Mouse (Mus musculus): Measurements from ENCODE around the gene Dbf4. TPM values are rescaled to one million over a fixed set of nuclear protein-coding genes. Genes with fewer than 3 reads are reported as not detected.

The Dbf4 gene
- total RNA-seq (2012; rRNA removed) (50.0 and 59.8 TPM in 2 replicates), total RNA-seq (2014; rRNA removed) (119 and 143 TPM in 2 replicates), polyA plus RNA-seq (2012; ENCODE audit: insufficient read length, low read depth) (96.6 and 103 TPM in 2 replicates)

- no peak for TF ChIP-seq JUN (IDR thresholded peaks at IDR 0.05; ENCODE audit: insufficient read depth, low read depth, low read length)
- TF ChIP-seq POLR2A (IDR thresholded peaks at IDR 0.05; ENCODE audit: low read depth, low read length) = peak; percentile 87
- TF ChIP-seq ELF1 (IDR thresholded peaks at IDR 0.05; ENCODE audit: low read depth, low read length) = peak; percentile 82
- no peak; the same call in 1 of the 2 replicates for TF ChIP-seq MAZ (IDR thresholded peaks at IDR 0.05; ENCODE audit: low read depth, low read length)
- TF ChIP-seq RCOR1 (conservative IDR thresholded peaks at IDR 0.05; ENCODE audit: low read depth, low read length) = no peak
- TF ChIP-seq UBTF (IDR thresholded peaks at IDR 0.05; ENCODE audit: low read depth, low read length) = peak; percentile 89
- TF ChIP-seq ZNF384 (IDR thresholded peaks at IDR 0.05; ENCODE audit: low read depth, low read length) = no peak
- 0 out of 2 replicates have a peak, but pooled peaks have one; percentile 38 for TF ChIP-seq MYC (IDR thresholded peaks at IDR 0.05; ENCODE audit: low read depth, low read length)
- no peak for TF ChIP-seq E2F4 (IDR thresholded peaks at IDR 0.05; ENCODE audit: insufficient replicate concordance, low read depth, low read length)
- TF ChIP-seq CHD1 (IDR thresholded peaks at IDR 0.05; ENCODE audit: low read depth, low read length) = no peak
- TF ChIP-seq USF2 (conservative IDR thresholded peaks at IDR 0.05; ENCODE audit: low read depth, low read length) = no peak
- TF ChIP-seq ZC3H11A (IDR thresholded peaks at IDR 0.05; ENCODE audit: low read depth, low read length) = no peak
- TF ChIP-seq TBP (conservative IDR thresholded peaks at IDR 0.05; ENCODE audit: low read depth, low read length) = no peak
- TF ChIP-seq TCF12 (IDR thresholded peaks at IDR 0.05; ENCODE audit: low read depth, low read length) = peak; percentile 66; the same call in 1 of the 2 replicates
- TF ChIP-seq RAD21 (IDR thresholded peaks at IDR 0.05; ENCODE audit: low read depth, low read length) = no peak
- TF ChIP-seq ETS1 (conservative IDR thresholded peaks at IDR 0.05; ENCODE audit: low read depth, low read length) = no peak
- no peak for TF ChIP-seq CTCF (conservative IDR thresholded peaks at IDR 0.05 in 1 of 2, IDR thresholded peaks at IDR 0.05 in 1 of 2; ENCODE audit: low read depth in 2 of 2, low read length in 2 of 2)
- peak; percentile 95 for TF ChIP-seq BHLHE40 (IDR thresholded peaks at IDR 0.05; ENCODE audit: low read depth, low read length)
- 0 out of 2 replicates have a peak, but pooled peaks have one; percentile 9 for TF ChIP-seq KAT2A (IDR thresholded peaks at IDR 0.05; ENCODE audit: insufficient replicate concordance, low read length)
- peak; percentile 69; the same call in 1 of the 2 replicates for TF ChIP-seq IRF4 (IDR thresholded peaks at IDR 0.05; ENCODE audit: low read depth, low read length)
- TF ChIP-seq USF1 (IDR thresholded peaks at IDR 0.05; ENCODE audit: low read depth, low read length) = peak; percentile 69
- TF ChIP-seq ZKSCAN1 (IDR thresholded peaks at IDR 0.05; ENCODE audit: borderline replicate concordance, low read depth, low read length) = no peak
- TF ChIP-seq GABPA (IDR thresholded peaks at IDR 0.05; ENCODE audit: insufficient replicate concordance, low read depth, low read length) = no peak
- peak; percentile 70 for TF ChIP-seq MXI1 (IDR thresholded peaks at IDR 0.05; ENCODE audit: low read depth, low read length)
- no peak for TF ChIP-seq JUND (conservative IDR thresholded peaks at IDR 0.05; ENCODE audit: low read depth, low read length)
- no peak; the same call in 1 of the 2 replicates for TF ChIP-seq SIN3A (IDR thresholded peaks at IDR 0.05; ENCODE audit: low read length)
- TF ChIP-seq HCFC1 (IDR thresholded peaks at IDR 0.05; ENCODE audit: low read depth, low read length) = no peak; the same call in none of the 2 replicates
- no peak for TF ChIP-seq EP300 (IDR thresholded peaks at IDR 0.05; ENCODE audit: low read length)
- TF ChIP-seq ZMIZ1 (IDR thresholded peaks at IDR 0.05; ENCODE audit: low read depth, low read length) = no peak; the same call in 1 of the 2 replicates
- TF ChIP-seq CHD2 (IDR thresholded peaks at IDR 0.05; ENCODE audit: low read length) = no peak; the same call in 1 of the 2 replicates
- peak; percentile 81 for TF ChIP-seq NRF1 (IDR thresholded peaks at IDR 0.05; ENCODE audit: low read depth, low read length)
- no peak for TF ChIP-seq PAX5 (IDR thresholded peaks at IDR 0.05; ENCODE audit: low read length)
- TF ChIP-seq MAX (IDR thresholded peaks at IDR 0.05; ENCODE audit: low read length) = 0 out of 2 replicates have a peak, but pooled peaks have one; percentile 14
- TF ChIP-seq NELFE (IDR thresholded peaks at IDR 0.05; ENCODE audit: low read depth, low read length) = peak; percentile 74; the same call in 1 of the 2 replicates
- TF ChIP-seq MEF2A (IDR thresholded peaks at IDR 0.05; ENCODE audit: borderline replicate concordance, low read depth, low read length) = peak; percentile 17; the same call in 1 of the 2 replicates
- TF ChIP-seq MAFK (IDR thresholded peaks at IDR 0.05; ENCODE audit: insufficient replicate concordance, low read length) = no peak
- no peak for TF ChIP-seq SMC3 (IDR thresholded peaks at IDR 0.05; ENCODE audit: low read depth, low read length)
- no peak for TF ChIP-seq POLR2AphosphoS2 (IDR thresholded peaks at IDR 0.05; ENCODE audit: low read depth, low read length)
- Histone ChIP-seq H3K4me3 (replicated peaks in 1 of 3; ENCODE audit: low read depth in 2 of 3, low read length in 2 of 3, poor library complexity in 1 of 3) (peak within 1 kb of the TSS; percentile 71 to 100 (median 85)), H3K9me3 (replicated peaks; ENCODE audit: low read length) (no peaks in the 10 kb centered on the region), H3K4me2 (ENCODE audit: insufficient read depth, low read depth, poor library complexity, severe bottlenecking) (peak within 1 kb of the TSS; percentile 58), H3K79me2 (replicated peaks; ENCODE audit: control insufficient read depth, extremely low read depth, insufficient read depth, poor library complexity, severe bottlenecking) (peaks cover 52% of the 10 kb centered on the region), H3K27me3 (replicated peaks) (no peaks in the 10 kb centered on the region), H3K27ac (ENCODE audit: insufficient read depth, low read depth) (peak within 1 kb of the TSS; percentile 61), H3K4me1 (ENCODE audit: control insufficient read depth in 1 of 2, insufficient read depth in 2 of 2) (peaks cover 6 to 47% of the 10 kb centered on the region in 2 experiments), H3K9ac (ENCODE audit: insufficient read depth, low read depth) (peak within 1 kb of the TSS; percentile 100), H3K36me3 (replicated peaks in 1 of 2; ENCODE audit: control insufficient read depth in 1 of 2, insufficient read depth in 1 of 2, low read length in 1 of 2) (peaks cover 12 to 36% of the 10 kb centered on the region in 2 experiments)
- peak; percentile 81 for DNase-seq (ENCODE audit: extremely low read depth)
- in situ Hi-C loops (cut with MboI; ENCODE audit: low pct_ligation_motif_present, low pct_unique_long_range_greater_than_20kb, low sequenced_read_pairs) (no loop called here), dilution Hi-C loops (cut with MboI; ENCODE audit: extremely low pct_ligation_motif_present, extremely low pct_unique_long_range_greater_than_20kb, low sequenced_read_pairs) (no loop called here)
Observed at GRCm38 (mm10) chr5:8422157-8422931, at the start of gene Dbf4, which contains the start of gene Slc25a40. Gene Dbf4 (minus strand): TSS chr5:8422716. Gene Slc25a40 (plus strand): TSS chr5:8422850.
